Mouse (Mus musculus): ENCODE measurements around the gene Srsf9. TPM values are rescaled to one million over a fixed set of nuclear protein-coding genes. Genes with fewer than 3 reads are reported as not detected.

Gene Srsf9
- polyA plus RNA-seq (2016; fragmentation: Nextera tagmentation; extraction: Ambion mirVana): 353 and 383 TPM in 2 replicates

GRCm38 (mm10) chr5:115326875-115327609 lies at the start of gene Srsf9:
Gene Srsf9, plus strand, starts transcription at chr5:115327177.
- Histone ChIP-seq H3K9me3 (no peaks in the 10 kb centered on the region), H3K4me1 (peaks cover 26% of the 10 kb centered on the region), H3K4me3 (replicated peaks) (peak within 1 kb of the TSS; percentile 97), H3K4me2 (peak within 1 kb of the TSS; percentile 89), H3K27me3 (no peaks in the 10 kb centered on the region), H3K9ac (peak within 1 kb of the TSS; percentile 96), H3K36me3 (replicated peaks) (peaks cover 25% of the 10 kb centered on the region), H3K27ac (peak within 1 kb of the TSS; percentile 89)
- under 1% methylated on average over 79 of the region's 97 CpGs for WGBS
- peak; percentile 95 for ATAC-seq (ENCODE audit: low FRiP score)

GRCm38 (mm10) chr5:115278053-115278452 lies 48.9 kb upstream of the Srsf9 start:
- 82% methylated on average over 1 of the region's 1 CpGs for WGBS
- H3K27ac ChIP-seq: no peak overlapping the region
- no peaks in the 10 kb centered on the region for H3K27me3 ChIP-seq
- H3K4me3 ChIP-seq (replicated peaks): no peak overlapping the region
- peaks cover under 1% of the 10 kb centered on the region; the same call in 1 of the 2 replicates for H3K36me3 ChIP-seq (replicated peaks)
- no peak overlapping the region for H3K4me2 ChIP-seq
- peaks cover 12% of the 10 kb centered on the region for H3K4me1 ChIP-seq
- no peaks in the 10 kb centered on the region for H3K9me3 ChIP-seq
- H3K9ac ChIP-seq: no peak overlapping the region
- ATAC-seq (ENCODE audit: low FRiP score): no peak

GRCm38 (mm10) chr5:115278785-115279184 lies 48.2 kb upstream of the Srsf9 start:
- peaks cover 7% of the 10 kb centered on the region for H3K4me1 ChIP-seq
- WGBS: 62% methylated on average over 2 of the region's 2 CpGs
- no peak for ATAC-seq (ENCODE audit: low FRiP score)
- H3K4me3 ChIP-seq (replicated peaks): no peak overlapping the region
- no peak overlapping the region for H3K27ac ChIP-seq
- H3K36me3 ChIP-seq (replicated peaks): peaks cover 7% of the 10 kb centered on the region
- no peaks in the 10 kb centered on the region for H3K27me3 ChIP-seq
- H3K9ac ChIP-seq: no peak overlapping the region
- no peaks in the 10 kb centered on the region for H3K9me3 ChIP-seq
- no peak overlapping the region for H3K4me2 ChIP-seq

GRCm38 (mm10) chr5:115279226-115280049 lies 47.5 kb upstream of the Srsf9 start, which contains the start of gene Coq5:
Gene Coq5, plus strand, starts transcription at chr5:115279666.
- H3K36me3 ChIP-seq (replicated peaks): peaks cover 14% of the 10 kb centered on the region
- H3K4me3 ChIP-seq (replicated peaks): peak within 1 kb of the TSS; percentile 93
- ATAC-seq (ENCODE audit: low FRiP score): peak; percentile 85
- peak within 1 kb of the TSS; percentile 50 for H3K27ac ChIP-seq
- 3% methylated on average over 45 of the region's 45 CpGs for WGBS
- no peaks in the 10 kb centered on the region for H3K27me3 ChIP-seq
- peak within 1 kb of the TSS; percentile 85 for H3K9ac ChIP-seq
- peak within 1 kb of the TSS; percentile 95 for H3K4me2 ChIP-seq
- H3K4me1 ChIP-seq: peaks cover 7% of the 10 kb centered on the region
- no peaks in the 10 kb centered on the region for H3K9me3 ChIP-seq

GRCm38 (mm10) chr5:115280050-115280687 lies 46.8 kb upstream of the Srsf9 start:
- peak overlapping the region; percentile 50 for H3K27ac ChIP-seq
- no peak; the same call in 1 of the 2 replicates for ATAC-seq (ENCODE audit: low FRiP score)
- H3K36me3 ChIP-seq (replicated peaks): peaks cover 19% of the 10 kb centered on the region
- 10% methylated on average over 17 of the region's 17 CpGs for WGBS
- H3K4me3 ChIP-seq (replicated peaks): peak overlapping the region; percentile 93
- H3K4me1 ChIP-seq: peaks cover 7% of the 10 kb centered on the region
- peak overlapping the region; percentile 95 for H3K4me2 ChIP-seq
- H3K9ac ChIP-seq: peak overlapping the region; percentile 85
- no peaks in the 10 kb centered on the region for H3K27me3 ChIP-seq
- no peaks in the 10 kb centered on the region for H3K9me3 ChIP-seq

GRCm38 (mm10) chr5:115284735-115285134 lies 42.2 kb upstream of the Srsf9 start:
- no peaks in the 10 kb centered on the region for H3K9me3 ChIP-seq
- no peak overlapping the region for H3K9ac ChIP-seq
- H3K27me3 ChIP-seq: no peaks in the 10 kb centered on the region
- peaks cover 7% of the 10 kb centered on the region for H3K4me1 ChIP-seq
- H3K4me2 ChIP-seq: no peak overlapping the region
- H3K36me3 ChIP-seq (replicated peaks): peaks cover 39% of the 10 kb centered on the region
- no peak overlapping the region for H3K27ac ChIP-seq
- WGBS: 88% methylated on average over 3 of the region's 3 CpGs
- no peak overlapping the region for H3K4me3 ChIP-seq (replicated peaks)
- ATAC-seq (ENCODE audit: low FRiP score): no peak

- Histone ChIP-seq H3K4me3 (replicated peaks) (no peak overlapping the region), H3K27ac (no peak overlapping the region), H3K27me3 (no peaks in the 10 kb centered on the region), H3K9me3 (no peaks in the 10 kb centered on the region), H3K4me1 (peaks cover 20% of the 10 kb centered on the region), H3K4me2 (no peak overlapping the region), H3K9ac (no peak overlapping the region), H3K36me3 (replicated peaks) (peaks cover 88% of the 10 kb centered on the region)
- 91% methylated on average over 8 of the region's 8 CpGs for WGBS
- no peak for ATAC-seq (ENCODE audit: low FRiP score)
Observed at GRCm38 (mm10) chr5:115294173-115294572, 32.8 kb upstream of the Srsf9 start.

GRCm38 (mm10) chr5:115296347-115296746 lies 30.6 kb upstream of the Srsf9 start:
- H3K9ac ChIP-seq: no peak overlapping the region
- H3K4me1 ChIP-seq: peaks cover 28% of the 10 kb centered on the region
- no peak overlapping the region for H3K4me2 ChIP-seq
- no peaks in the 10 kb centered on the region for H3K27me3 ChIP-seq
- H3K36me3 ChIP-seq (replicated peaks): peaks cover 72% of the 10 kb centered on the region
- no peaks in the 10 kb centered on the region for H3K9me3 ChIP-seq
- WGBS: 86% methylated on average over 10 of the region's 10 CpGs
- no peak for ATAC-seq (ENCODE audit: low FRiP score)
- H3K27ac ChIP-seq: no peak overlapping the region; the same call in 1 of the 2 replicates
- H3K4me3 ChIP-seq (replicated peaks): no peak overlapping the region

- Histone ChIP-seq H3K27ac (peak overlapping the region; percentile 94), H3K4me2 (peak overlapping the region; percentile 67), H3K27me3 (peaks cover 8% of the 10 kb centered on the region; the same call in 1 of the 2 replicates), H3K4me3 (replicated peaks) (peak overlapping the region; percentile 96), H3K4me1 (peaks cover 33% of the 10 kb centered on the region), H3K9me3 (no peaks in the 10 kb centered on the region), H3K36me3 (replicated peaks) (peaks cover 40% of the 10 kb centered on the region), H3K9ac (peak overlapping the region; percentile 83)
- under 1% methylated on average over 46 of the region's 46 CpGs for WGBS
- ATAC-seq (ENCODE audit: low FRiP score): 0 out of 2 replicates have a peak, but pooled peaks have one; percentile 7
Observed at GRCm38 (mm10) chr5:115300035-115300744, 26.8 kb upstream of the Srsf9 start.

GRCm38 (mm10) chr5:115300792-115301614 lies 26.0 kb upstream of the Srsf9 start, which contains the start of gene Dynll1:
Gene Dynll1, minus strand, starts transcription at chr5:115300999.
- H3K9ac ChIP-seq: peak within 1 kb of the TSS; percentile 83
- peaks cover 32% of the 10 kb centered on the region for H3K36me3 ChIP-seq (replicated peaks)
- ATAC-seq (ENCODE audit: low FRiP score): peak; percentile 98
- peak within 1 kb of the TSS; percentile 94 for H3K27ac ChIP-seq
- peak within 1 kb of the TSS; percentile 96 for H3K4me3 ChIP-seq (replicated peaks)
- peaks cover 8% of the 10 kb centered on the region; the same call in 1 of the 2 replicates for H3K27me3 ChIP-seq
- H3K4me2 ChIP-seq: peak within 1 kb of the TSS; percentile 67
- peaks cover 33% of the 10 kb centered on the region for H3K4me1 ChIP-seq
- WGBS: under 1% methylated on average over 66 of the region's 66 CpGs
- H3K9me3 ChIP-seq: no peaks in the 10 kb centered on the region

- H3K4me3 ChIP-seq (replicated peaks): peak overlapping the region; percentile 96
- 32% methylated on average over 13 of the region's 13 CpGs for WGBS
- no peaks in the 10 kb centered on the region for H3K9me3 ChIP-seq
- H3K4me1 ChIP-seq: peaks cover 33% of the 10 kb centered on the region
- 0 out of 2 replicates have a peak overlapping the region, but pooled peaks have one; percentile 94 for H3K27ac ChIP-seq
- H3K9ac ChIP-seq: peak overlapping the region; percentile 46
- peak overlapping the region; percentile 67 for H3K4me2 ChIP-seq
- H3K36me3 ChIP-seq (replicated peaks): peaks cover 25% of the 10 kb centered on the region
- ATAC-seq (ENCODE audit: low FRiP score): no peak
- peaks cover 8% of the 10 kb centered on the region; the same call in 1 of the 2 replicates for H3K27me3 ChIP-seq
Observed at GRCm38 (mm10) chr5:115301615-115302014, 25.4 kb upstream of the Srsf9 start.

Data from forebrain, embryonic 12.5 days (tissue).